Mouse (Mus musculus) embryonic fibroblast, embryonic 13.5 days (primary cell): ENCODE data around the gene Tlcd1. TPM values are rescaled to one million over a fixed set of nuclear protein-coding genes. Genes with fewer than 3 reads are reported as not detected.

Source experiments
- H3K27ac ChIP-seq: 2 replicates; pipeline ENCODE4 v1.5.1; 2012; ENCODE audit warnings: low read length, control low read depth, inconsistent platforms; ENCODE audit not compliant: insufficient read depth
- H3K4me1 ChIP-seq: 2 replicates; pipeline ENCODE4 v1.6.1; 2011; ENCODE audit warnings: low read length; ENCODE audit not compliant: control insufficient read depth, insufficient read depth
- H3K4me3 ChIP-seq: 2 replicates; pipeline ENCODE4 v1.5.1; 2011; ENCODE audit warnings: mild to moderate bottlenecking, control low read depth, low read length; ENCODE audit not compliant: insufficient read depth
- CTCF ChIP-seq: IDR thresholded peaks from 2 replicates; pipeline ENCODE4 v1.5.1; 2011; ENCODE audit warnings: mild to moderate bottlenecking, control low read depth, low read length, moderate library complexity, borderline replicate concordance; ENCODE audit not compliant: insufficient read depth
- POLR2A ChIP-seq: IDR thresholded peaks from 2 replicates; pipeline ENCODE4 v1.6.1; 2011; ENCODE audit warnings: low read depth, mild to moderate bottlenecking, control low read depth, low read length, moderate library complexity
- polyA plus RNA-seq: library from polyadenylated mRNA; stranded (reverse); fragments of >200 nt; gene quantifications from 2 replicates; pipeline ENCODE4 v1.2.4, GENCODE M21; 2011; ENCODE audit warnings: low read depth; ENCODE audit not compliant: missing spikeins, insufficient read length

Gene Tlcd1
- polyA plus RNA-seq, 1 experiment, result 13.6 TPM

GRCm38 (mm10) chr11:78160171-78160570, 16.3 kb upstream of the Tlcd1 start:
- Histone ChIP-seq H3K27ac (no peak overlapping the region), H3K4me3 (no peak overlapping the region), H3K4me1 (peaks cover 9% of the 10 kb centered on the region; the same call in 1 of the 2 replicates)
- no peak for TF ChIP-seq POLR2A
- no peak for TF ChIP-seq CTCF

DNA sequence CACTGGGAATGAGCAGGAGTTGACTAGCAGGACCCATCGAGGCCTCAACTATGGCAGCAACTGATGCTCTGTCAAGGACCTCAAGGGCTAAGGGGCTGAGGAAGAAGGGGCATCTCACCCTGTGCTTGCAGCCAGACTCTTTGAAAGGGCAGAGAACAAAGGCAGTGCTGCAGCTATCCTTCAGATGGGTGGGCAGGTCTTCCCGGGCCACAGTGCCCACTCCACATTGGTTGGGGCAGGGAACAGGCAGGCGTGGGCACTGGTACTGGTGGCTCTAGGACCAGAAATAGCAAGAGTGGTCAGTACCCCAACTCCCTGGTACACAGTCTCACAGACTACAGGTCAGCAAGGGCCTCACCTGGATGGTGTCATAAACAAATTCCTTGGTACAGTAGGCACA, 15.8 kb upstream of the Tlcd1 start:
- Histone ChIP-seq H3K4me3 (no peak overlapping the region), H3K4me1 (peaks cover 9% of the 10 kb centered on the region; the same call in 1 of the 2 replicates), H3K27ac (no peak overlapping the region)
- TF ChIP-seq POLR2A (no peak), CTCF (no peak)

GRCm38 (mm10) chr11:78161169-78161568, 15.3 kb upstream of the Tlcd1 start:
- no peak for TF ChIP-seq POLR2A
- no peak for TF ChIP-seq CTCF
- no peak overlapping the region for H3K27ac ChIP-seq
- peaks cover 9% of the 10 kb centered on the region; the same call in 1 of the 2 replicates for H3K4me1 ChIP-seq

GRCm38 (mm10) chr11:78161968-78162367, 14.5 kb upstream of the Tlcd1 start:
- peaks cover 14% of the 10 kb centered on the region for H3K4me1 ChIP-seq

More at GRCm38 (mm10) chr11:78161169-78161568, 15.3 kb upstream of the Tlcd1 start:
- H3K4me3 ChIP-seq, result no peak overlapping the region

DNA sequence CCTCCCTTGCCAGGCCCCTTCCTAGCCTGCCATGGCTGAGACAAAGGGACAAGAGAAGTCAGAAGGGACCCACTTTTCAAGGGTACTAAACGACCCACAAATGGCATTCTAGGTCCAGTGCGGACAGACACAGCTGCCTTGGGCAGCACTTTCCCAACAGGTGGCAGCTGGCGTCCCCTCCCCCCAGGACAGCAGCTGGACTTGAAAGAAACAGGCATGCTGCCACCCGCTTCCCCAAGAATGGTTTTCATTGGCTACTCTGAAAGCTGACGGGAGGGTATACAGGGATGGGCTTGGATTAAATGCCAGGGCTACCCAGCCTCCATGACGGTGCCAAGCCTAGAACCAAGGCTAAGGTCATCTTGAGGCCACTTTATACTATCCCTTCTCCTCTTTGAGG, 14.0 kb upstream of the Tlcd1 start:
- Histone ChIP-seq H3K27ac (no peak overlapping the region), H3K4me1 (peaks cover 14% of the 10 kb centered on the region), H3K4me3 (peak overlapping the region; percentile 81)
- no peak for TF ChIP-seq POLR2A
- no peak for TF ChIP-seq CTCF

More at GRCm38 (mm10) chr11:78161968-78162367, 14.5 kb upstream of the Tlcd1 start:
- Histone ChIP-seq H3K4me3 (no peak overlapping the region), H3K27ac (no peak overlapping the region)
- no peak for TF ChIP-seq POLR2A
- TF ChIP-seq CTCF, result no peak

DNA sequence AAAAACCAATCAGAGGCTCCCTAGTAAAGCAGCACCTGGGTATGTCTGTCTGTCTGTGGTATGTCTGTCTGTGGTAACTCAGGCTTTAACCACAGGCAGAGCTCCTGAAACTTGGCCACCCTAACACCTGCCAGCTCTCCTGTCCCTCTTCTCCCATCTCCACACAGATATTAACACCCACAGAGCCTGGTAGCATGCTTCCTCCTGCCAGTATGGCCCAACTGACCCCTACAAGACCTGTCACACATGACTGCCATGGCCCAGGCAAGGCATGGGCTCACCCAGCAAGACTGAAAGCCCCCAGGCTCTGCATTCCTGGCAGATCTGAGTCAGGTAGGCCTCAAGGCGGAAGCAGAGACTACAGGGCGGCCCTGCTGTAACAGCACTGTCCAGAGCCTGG, 13.5 kb upstream of the Tlcd1 start:
- H3K27ac ChIP-seq, result peak overlapping the region; percentile 9; the same call in 1 of the 2 replicates
- no peak for TF ChIP-seq CTCF
- TF ChIP-seq POLR2A, result no peak
- peak overlapping the region; percentile 81 for H3K4me3 ChIP-seq
- peaks cover 14% of the 10 kb centered on the region for H3K4me1 ChIP-seq

DNA sequence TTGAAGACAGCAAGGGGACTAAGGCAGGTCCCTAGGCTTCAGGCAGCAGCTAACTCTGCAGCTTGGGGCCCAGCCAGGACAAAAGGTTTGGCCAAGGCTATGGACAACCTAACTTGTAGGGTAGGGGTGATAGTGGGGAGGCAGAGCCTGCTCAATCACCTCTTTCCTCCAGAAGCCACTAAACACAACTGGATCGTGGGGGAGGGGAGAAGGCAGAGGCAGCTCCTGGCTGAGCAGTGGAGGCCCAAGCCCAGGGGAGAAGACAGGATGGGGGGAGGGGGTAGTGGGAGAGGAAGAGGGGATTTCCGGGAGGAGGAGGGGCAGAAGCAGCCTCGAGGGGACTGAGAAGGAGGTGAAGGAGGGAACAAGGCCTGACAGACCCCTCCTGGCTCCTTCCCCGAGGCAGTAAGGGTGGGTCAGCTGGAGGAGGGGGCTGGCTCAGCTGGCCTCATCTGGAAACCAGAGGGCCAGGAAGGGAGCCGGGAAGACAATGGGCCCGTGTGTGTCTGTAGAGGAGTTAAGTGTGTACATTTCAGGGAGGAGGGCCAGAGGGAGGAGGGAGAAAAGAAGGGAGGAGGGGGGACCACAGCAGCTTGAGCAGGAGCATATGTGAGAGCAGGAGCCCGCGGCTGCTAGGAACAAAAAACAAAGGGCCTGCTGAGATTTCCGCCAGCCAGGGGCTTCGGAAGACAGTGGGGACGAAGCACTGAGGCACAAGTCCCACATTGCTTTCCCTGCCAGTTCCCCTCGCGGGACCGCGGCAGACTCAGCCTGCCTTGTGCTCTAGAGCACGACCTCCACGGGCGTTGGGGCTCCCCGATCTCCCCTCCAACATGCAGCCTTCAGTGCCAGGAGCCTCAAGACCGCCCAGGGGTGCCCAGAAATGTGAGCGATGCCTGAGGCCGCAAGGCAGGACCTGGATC, 12.6 kb upstream of the Tlcd1 start:
- Histone ChIP-seq H3K27ac (peak overlapping the region; percentile 65), H3K4me1 (peaks cover 14% of the 10 kb centered on the region), H3K4me3 (peak overlapping the region; percentile 81)
- TF ChIP-seq CTCF (no peak), POLR2A (peak; percentile 42)

DNA sequence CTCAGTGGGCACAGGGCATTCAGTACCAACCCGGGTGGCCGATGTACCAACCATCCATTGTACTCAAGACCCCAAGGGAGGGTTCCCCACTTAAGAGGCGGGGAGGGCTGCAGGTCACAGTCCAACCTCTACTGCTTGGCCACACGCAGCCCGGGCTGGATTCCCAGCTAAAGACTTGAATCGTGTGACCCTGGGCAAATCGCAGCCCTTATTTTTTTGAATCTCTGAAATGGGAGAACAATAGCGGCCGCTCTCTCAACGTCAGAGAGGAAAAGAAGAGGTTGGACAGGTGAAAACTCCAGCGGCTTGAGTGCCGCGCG, 11.9 kb upstream of the Tlcd1 start:
- TF ChIP-seq POLR2A (no peak), CTCF (no peak)
- peak overlapping the region; percentile 81 for H3K4me3 ChIP-seq
- peak overlapping the region; percentile 65 for H3K27ac ChIP-seq
- peaks cover 14% of the 10 kb centered on the region for H3K4me1 ChIP-seq

DNA sequence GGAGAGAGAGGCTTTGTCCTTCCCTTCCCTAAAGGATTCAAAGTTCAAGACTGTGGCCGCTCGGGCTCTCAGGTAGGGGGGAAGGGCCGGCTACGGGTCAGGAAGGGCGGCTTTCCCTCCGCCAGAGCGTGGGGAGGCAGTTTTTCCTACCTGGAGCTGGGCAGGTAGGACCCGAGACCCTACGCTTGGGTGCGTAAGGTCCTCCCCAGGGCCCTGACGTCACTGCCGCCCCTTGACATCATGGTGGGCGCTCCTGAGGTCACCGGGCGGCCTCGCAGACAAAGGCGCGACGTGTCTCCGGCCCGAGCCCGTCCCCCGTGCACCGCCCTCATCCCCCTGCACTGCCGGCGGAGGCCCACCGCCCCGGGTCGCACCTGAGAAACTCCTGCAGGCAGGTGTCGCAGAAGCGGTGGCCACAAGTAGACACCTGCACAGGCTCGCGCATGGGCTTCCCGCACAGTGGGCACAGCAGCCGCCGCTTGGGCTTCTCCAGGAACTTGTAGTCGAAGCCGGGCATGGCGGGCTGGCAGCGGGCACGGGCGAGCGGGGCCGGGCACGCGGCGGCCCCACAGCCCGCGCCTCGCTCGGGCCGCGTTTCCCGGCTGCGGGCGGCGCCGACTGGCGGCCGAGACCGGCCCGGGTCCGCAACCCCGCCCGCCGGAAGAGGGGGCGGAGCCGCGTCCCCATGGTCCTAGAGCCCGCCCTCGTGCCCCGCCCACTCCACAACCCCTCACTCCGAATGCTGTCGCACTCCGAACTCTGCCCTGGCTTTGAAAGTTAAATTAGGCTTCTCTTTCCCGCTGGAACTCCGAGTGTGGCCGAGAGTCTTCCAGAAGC, 11.4 kb upstream of the Tlcd1 start, which contains the start of gene Traf4:
TSS of gene Traf4 (minus strand) at position 666 of the 837 bp plus-strand sequence.
- TF ChIP-seq CTCF, result no peak
- TF ChIP-seq POLR2A, result peak; percentile 75
- Histone ChIP-seq H3K4me1 (peaks cover 14% of the 10 kb centered on the region), H3K27ac (peak within 1 kb of the TSS; percentile 99), H3K4me3 (peak within 1 kb of the TSS; percentile 81)
